Mouse (Mus musculus) heart, adult 2 months (tissue): Measurements from ENCODE around the gene Kalrn.

ENCODE experiments used
- CTCF ChIP-seq: fragments of 200-600 bp; IDR thresholded peaks from 2 replicates; pipeline ENCODE4 v1.8.1; 2022; ENCODE audit warnings: antibody characterized with exemption, mild to moderate bottlenecking, moderate library complexity
- EP300 ChIP-seq: fragments of 200-500 bp; IDR thresholded peaks from 2 replicates; pipeline ENCODE4 v1.6.1; 2011; ENCODE audit warnings: low read depth, low read length, control low read depth; ENCODE audit not compliant: insufficient read depth
- POLR2A ChIP-seq: fragments of 200-500 bp; IDR thresholded peaks from 2 replicates; pipeline ENCODE4 v1.6.1; 2011; ENCODE audit warnings: mild to moderate bottlenecking, low read depth, low read length, control low read depth; ENCODE audit not compliant: insufficient read depth

DNA sequence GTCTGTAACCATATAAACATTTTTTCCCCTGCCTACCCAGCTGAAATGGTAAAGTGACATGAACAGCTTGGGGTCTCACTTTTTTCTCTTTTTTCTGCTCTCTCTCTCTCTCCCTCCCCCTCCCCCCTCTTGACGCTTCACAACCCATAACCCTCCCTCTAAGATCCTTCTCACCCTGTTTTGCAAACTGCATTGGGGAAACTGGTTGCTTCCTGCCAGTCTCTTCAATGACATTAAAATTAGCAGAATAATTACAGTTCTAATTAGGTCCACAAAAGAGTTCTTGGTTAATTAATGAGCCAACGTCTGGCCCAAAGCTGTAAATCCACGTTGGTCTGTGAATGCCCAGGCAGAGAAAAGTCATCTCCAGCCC, 478.3 kb downstream of the Kalrn start:
- TF ChIP-seq POLR2A (no peak), CTCF (no peak), EP300 (no peak)
